Mouse (Mus musculus) inflammation-experienced regulatory T-cells, adult 6 months (primary cell): Measurements from ENCODE around the gene Dcaf6. TPM values are rescaled to one million over a fixed set of nuclear protein-coding genes. Genes with fewer than 3 reads are reported as not detected.

Experiments
- ATAC-seq: one replicate; pipeline ENCODE4 v1.8.0; 2017
- polyA plus RNA-seq, 3 experiments: library from polyadenylated mRNA; unstranded; fragments of 100-300 nt; shearing (Covaris generic); gene quantifications; one replicate each; pipeline ENCODE4 v1.2.1; 2017

Gene Dcaf6
- polyA plus RNA-seq, 3 experiments from 2014 or later = 3.9 to 7.8 (median 6.4) TPM

- no peak for ATAC-seq
Observed at GRCm38 (mm10) chr1:165321393-165321861, 138.8 kb downstream of the Dcaf6 start.

- ATAC-seq = no peak
Observed at GRCm38 (mm10) chr1:165320141-165320934, 139.9 kb downstream of the Dcaf6 start.

DNA sequence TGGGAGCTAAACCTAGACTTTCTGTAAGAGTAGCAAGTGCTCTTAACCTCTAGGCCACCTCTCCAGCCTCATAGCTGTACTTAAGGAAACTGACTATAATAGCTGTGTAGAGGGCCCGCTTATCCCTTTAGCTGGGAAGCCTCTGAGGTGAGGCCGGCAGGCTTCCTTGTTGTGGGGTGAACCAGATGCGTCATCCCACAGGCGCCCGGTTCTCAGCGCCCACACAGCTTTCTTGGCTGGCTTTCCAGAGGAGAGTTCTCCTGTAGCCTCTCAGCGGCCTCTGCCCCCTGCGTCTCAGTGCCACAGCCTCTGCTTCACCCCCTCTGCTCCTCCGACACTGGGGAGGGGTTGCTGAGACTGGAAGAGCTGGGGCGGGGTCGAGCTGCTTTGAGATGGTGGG, 143.9 kb downstream of the Dcaf6 start:
- ATAC-seq = no peak

- ATAC-seq = no peak
Observed at GRCm38 (mm10) chr1:165308180-165308579, 152.1 kb downstream of the Dcaf6 start.

GRCm38 (mm10) chr1:165304341-165304740, 155.9 kb downstream of the Dcaf6 start:
- ATAC-seq = no peak

DNA sequence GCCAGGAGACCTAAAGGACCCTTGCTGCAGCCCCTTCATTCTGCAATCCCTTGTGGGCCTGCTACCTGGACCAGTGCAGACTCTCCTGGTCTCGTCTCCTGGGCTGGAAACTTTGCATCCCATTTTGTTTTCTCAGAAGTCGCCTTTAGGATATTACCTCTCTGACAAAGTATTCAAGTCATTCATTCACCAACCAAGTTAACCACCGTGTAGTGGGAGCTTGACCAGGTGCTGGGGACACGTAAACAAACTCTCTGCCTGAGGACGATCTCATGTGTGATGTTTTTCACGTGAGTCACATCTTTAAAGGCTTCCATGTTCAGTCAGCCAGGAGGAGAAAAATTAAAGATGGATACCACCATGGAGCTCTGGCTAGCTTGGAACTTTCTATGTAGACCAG, 157.1 kb downstream of the Dcaf6 start:
- ATAC-seq = no peak

- ATAC-seq = no peak
Observed at GRCm38 (mm10) chr1:165302455-165303208, 157.6 kb downstream of the Dcaf6 start.

DNA sequence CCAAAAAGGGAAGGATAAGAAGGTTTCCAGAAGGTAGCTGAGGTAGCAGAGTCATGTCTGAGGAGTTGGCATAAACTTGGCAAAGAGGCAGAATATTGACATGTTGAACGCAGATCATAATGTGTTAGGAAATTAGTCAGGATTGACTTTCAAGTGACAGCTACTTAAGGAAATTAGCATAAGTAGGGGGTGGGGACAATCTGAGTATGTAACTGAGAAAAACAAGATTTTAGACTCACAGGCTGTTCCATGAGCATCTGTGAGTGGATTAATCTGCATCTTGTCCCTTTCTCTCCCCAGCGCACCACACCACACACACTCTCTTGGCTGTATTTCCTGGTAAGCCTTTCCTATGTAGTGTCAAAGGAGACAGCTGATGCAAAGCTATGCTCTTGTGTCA, 158.7 kb downstream of the Dcaf6 start:
- ATAC-seq = no peak

GRCm38 (mm10) chr1:165301108-165301507, 159.2 kb downstream of the Dcaf6 start:
- no peak for ATAC-seq

- ATAC-seq = no peak
Observed at GRCm38 (mm10) chr1:165295489-165295888, 164.8 kb downstream of the Dcaf6 start, which contains the start of gene Gpr161. TSS of gene Gpr161 (plus strand) at chr1:165295789.

GRCm38 (mm10) chr1:165291606-165292005, 168.7 kb downstream of the Dcaf6 start:
- no peak for ATAC-seq

- no peak for ATAC-seq
Observed at GRCm38 (mm10) chr1:165289831-165290230, 170.4 kb downstream of the Dcaf6 start.

DNA sequence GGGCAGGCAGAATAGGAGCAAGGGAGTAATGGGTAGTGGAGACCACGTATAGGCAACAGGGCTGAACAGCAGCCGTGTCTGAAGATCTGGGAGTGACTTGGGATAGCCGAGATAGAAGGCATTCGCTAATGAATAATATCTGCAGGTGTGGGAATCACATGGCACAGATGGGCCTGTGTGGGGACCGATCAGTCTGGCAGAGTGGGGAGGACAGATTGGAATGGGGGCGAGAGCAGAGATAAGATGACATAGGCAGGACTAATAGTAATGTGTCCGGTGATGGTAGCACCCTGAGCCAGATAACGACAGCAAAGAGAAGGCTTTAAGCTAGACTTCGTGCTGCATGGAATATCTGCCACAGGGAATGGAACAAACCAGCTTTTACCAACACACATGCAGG, 172.1 kb downstream of the Dcaf6 start:
- no peak for ATAC-seq

DNA sequence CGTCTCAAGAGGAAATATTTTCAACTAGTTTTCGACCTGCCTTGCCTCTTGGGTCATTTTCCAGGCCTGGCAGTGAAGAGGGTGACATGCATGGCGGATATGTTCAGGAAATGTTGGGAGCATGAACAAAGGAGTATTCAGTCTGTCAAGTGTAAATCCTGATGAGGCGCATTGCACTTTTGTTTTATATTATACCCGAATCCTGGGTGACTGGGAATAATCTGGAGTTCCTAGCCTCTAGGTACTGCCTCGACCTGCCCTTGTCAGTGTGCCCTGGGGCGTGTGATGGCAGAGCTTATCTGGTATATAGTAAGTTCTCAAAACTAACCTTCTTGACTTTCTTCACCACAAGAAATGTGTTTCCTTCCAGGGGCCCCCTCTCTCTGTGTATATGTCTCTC, 176.2 kb downstream of the Dcaf6 start:
- no peak for ATAC-seq

GRCm38 (mm10) chr1:165282967-165283345, 177.3 kb downstream of the Dcaf6 start:
- ATAC-seq = no peak

DNA sequence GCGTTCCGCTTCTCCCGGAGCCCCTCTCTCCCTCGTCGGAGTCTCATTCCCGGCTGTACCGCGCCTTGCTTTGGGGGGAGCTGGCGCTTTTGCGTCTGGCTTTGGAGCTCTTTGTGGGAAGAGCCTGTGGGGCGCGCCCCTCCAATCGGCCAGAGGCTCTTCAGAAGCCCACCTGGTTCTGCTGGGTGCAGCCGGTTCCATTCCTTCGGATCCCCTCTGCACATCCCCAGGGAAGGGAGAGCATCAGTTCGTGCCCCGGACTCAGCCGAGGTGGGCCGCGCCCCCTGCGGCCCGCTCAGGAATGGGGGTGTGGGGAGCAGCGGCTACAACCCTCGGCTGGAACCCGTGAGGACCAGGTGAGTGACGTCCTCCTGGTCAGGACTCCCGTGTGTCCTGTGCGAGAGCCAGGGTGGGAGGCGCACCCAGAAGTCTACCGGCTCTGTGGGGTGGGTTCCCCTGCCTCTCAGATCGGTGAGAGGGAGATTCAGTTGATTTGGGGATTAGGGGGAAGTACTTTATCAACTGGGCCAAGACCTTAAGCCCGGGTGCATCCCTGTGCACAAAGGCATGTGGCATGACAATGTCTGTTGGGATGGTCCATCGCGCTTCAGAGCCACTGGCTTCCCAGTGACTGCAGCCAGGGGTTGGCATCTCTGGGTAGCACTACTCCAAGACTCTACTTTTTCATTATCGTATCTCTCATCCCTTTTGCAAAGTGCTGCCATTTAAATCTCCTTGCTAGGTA, 177.9 kb downstream of the Dcaf6 start:
- no peak for ATAC-seq

DNA sequence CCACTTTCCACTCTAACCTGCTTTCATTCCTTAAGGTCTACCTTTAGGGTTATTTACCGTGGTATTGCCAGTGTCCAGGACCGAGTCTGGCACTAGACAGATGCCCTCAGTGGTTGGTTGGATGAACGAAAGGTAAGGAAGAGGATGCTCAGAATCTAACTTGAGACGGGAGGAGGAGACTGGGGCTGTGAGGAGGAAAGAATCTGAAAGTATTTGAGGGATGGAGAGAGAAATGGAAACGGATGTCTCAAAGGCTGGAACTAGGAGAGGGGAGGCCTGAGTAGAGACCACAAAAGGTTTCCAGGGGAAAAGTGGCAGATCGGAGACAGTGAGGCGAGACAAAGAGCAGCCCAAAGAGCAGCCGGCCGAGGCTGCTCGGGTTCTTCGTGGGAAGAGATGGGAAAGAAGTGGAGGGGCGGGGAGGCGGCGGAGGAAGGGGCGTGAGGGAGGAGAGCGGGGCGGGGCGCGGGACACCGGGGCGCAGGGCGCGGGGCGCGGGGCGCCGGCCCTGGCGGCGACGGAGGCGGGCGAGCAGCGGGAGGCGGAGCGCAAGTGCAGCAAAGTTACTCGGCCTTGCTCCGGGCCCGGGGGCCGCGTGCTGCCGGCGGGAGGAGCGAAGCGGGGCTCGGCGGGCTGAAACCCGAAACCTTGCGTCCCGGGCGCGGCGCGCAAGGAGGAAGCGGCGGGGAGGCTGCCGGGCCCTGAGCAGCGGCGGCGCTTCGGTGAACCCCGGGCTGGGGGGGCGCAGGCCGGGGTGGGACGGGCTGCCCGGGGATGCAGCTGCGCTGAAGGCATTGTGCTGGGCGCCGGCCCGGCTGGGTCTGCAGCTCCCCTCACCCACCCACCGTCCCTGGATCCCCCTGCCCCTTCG, 178.7 kb downstream of the Dcaf6 start:
- ATAC-seq = no peak

DNA sequence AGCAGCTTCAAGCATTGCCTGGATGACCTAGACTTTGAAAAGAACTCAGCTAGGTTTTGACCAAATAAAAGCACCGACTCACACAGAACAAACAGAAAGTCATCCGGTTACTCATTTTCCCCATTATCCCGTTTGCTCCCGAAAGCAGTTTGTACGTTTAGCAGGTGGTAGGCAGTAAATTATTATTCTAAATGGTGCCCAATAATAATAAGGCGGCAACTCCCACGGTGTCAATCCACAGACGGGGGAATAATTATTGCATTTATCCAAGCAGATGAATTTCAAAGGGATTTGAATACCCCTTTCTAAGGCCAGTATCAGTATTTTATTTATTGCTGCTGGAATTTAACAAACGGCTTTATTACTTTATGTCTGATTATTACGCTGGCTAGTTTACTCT, 179.5 kb downstream of the Dcaf6 start:
- no peak for ATAC-seq
